Mouse (Mus musculus) NIH3T3 (cell line): ENCODE results near the gene Rhbdf1.

Source experiments
- DNase-seq: peaks from one replicate; pipeline ENCODE4 v3.0.0-alpha.2; 2012; ENCODE audit warnings: low read depth

The Rhbdf1 gene

DNA sequence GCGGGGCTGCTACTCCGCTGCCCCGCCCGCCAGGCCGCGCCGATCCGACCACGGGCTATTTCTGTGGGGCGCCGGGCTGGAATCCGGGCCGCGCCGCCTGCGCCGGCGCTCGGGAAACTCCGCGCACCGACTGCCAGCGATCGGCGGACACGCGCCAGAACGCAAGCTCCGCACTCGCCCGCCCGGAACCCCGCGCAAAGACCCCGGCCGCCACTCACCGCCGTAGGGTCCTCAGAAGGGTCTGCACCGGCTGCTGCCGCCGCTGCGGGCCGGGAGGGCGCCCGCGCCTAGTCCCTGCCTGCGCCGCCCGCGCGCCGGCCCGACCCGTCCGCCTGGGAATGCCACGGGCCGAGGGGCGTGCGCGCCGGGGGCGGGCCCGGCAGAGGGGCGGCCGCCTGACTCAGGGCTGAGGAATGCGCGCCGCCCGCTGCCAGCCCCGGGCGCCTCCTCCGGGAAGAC is at the start of gene Rhbdf1:
Gene Rhbdf1, minus strand, starts transcription at position 350 of the 459 bp plus-strand sequence.
- peak; percentile 84 for DNase-seq

DNA sequence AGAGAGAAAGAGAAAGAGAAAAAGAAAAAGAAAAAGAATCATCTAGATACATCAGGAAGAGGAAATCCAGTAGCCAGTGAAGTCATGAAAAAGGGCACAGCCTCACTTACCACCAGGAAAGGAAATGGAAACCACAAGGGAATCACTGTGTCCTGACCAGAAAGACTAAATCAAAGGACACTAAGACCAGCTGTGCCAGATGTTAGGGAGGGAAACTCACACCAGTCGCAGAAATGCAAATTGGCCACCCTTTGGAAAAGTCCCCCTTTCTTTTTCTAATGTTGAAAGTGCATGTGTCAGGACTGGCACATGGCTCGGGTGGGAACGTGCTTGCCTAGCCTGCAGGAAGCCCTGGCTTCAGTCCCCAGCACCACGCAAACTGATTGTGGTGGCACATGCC is 49.1 kb upstream of the Rhbdf1 start:
- no peak for DNase-seq

DNA sequence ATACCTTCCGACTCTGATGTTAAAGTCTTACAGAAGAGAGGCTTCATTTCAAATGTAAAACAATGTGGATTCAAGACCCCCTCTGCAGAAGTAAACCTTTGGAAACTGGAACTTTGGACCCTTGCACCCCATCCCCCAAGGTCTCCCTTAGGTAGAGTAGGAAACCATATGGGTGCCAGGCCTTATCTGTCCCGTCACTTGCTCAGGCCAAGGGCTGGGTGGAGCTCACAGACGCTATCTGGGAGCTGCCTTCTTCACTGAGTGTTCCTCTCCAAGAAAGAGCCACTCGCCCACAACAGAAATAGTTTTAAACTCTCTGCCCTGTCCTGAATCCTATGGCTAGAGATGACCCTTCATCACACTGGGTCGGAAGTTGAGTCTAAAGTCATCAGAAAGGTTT is 46.9 kb upstream of the Rhbdf1 start:
- DNase-seq: no peak

DNA sequence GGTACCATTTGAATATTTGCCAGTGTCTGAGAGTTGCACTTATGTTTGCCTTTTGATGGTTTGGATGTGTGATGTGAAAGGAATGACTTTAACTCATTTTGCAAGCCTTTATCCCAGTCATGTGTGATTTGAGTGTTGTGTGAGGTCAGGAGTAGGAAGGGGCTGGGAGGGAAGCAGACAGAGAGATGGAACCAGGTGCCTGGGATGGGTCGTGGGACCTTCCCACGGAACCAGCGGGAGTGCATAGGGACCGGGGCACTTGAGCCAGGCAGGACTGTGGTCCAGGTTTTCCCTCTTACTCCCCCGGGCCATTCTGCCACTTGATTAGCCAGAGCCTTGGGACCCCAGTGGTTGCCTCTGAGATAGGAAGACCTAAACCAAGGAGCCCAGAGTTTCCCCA is 45.9 kb upstream of the Rhbdf1 start:
- no peak for DNase-seq

DNA sequence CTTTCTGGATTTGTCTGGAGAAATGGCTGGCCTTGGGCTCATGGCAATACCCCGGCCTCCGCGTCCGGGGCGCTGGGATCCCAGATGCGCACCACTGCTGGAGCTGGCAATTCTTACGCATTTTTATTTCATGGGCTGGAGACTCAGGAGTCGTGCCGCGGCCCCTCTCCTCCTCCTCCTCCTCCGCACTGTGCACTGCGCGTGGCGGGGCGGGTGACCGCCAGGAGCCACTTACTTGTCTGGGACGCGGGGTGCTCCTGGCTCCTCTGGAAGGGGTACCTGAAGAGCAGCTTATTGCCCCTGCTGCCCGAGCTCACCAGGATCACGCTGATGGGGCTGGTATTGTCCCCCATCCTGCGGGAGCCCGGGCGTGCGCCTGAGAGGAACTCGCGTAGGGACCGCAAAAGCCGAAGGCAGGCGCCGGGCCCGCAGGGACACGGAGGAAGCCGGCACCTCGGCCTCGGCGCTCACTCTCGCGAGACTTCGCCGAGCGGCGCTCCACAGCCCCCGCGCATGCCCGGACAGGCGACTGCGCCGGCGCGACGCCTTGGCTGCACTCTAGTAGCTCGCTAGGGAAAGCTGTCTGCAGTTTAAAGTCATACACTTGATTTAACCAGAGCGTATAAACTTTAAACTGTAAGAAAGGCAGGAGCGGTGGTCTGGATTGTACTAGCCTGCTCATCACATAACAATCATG is 45.2 kb upstream of the Rhbdf1 start, which contains the start of gene Nprl3:
Gene Nprl3, minus strand, starts transcription at position 520 of the 697 bp plus-strand sequence.
- DNase-seq: peak; percentile 98

DNA sequence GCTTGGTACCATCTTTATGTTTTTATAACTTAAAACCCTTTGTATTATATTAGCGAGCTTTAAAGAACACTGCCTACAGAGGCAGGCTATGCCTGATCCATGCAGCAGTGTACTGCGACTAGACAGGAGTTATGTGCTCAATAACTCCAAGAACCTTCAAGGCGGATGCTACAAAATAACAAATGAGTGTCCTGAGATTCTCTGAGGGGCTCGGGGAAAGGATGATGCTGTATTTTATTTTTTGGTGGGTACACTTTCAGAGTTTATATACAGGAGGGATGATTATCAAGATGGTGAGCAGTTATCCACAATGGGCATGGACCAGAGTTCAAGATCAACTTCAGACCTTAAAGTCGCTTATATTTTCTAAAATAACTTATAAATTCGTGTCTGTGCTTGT is 44.7 kb upstream of the Rhbdf1 start:
- peak; percentile 20 for DNase-seq

DNA sequence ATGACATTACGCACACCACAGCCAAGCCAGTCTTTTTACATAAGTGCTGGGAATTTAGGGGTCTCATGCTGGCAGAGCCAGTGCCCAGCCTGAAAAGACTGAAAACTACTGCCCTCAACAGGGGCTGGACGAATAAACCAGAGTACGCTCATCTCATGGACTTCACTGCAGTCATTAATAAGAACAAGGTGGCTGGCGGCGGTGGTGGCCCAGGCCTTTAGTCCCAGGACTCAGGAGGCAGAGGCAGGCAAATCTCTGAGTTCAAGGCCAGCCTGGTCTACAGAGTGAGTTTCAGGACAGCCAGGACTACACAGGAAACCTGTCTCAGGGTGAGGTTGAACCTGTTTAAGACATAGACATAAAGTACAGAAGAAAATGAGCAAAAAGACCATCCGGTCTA is 44.1 kb upstream of the Rhbdf1 start:
- no peak for DNase-seq

DNA sequence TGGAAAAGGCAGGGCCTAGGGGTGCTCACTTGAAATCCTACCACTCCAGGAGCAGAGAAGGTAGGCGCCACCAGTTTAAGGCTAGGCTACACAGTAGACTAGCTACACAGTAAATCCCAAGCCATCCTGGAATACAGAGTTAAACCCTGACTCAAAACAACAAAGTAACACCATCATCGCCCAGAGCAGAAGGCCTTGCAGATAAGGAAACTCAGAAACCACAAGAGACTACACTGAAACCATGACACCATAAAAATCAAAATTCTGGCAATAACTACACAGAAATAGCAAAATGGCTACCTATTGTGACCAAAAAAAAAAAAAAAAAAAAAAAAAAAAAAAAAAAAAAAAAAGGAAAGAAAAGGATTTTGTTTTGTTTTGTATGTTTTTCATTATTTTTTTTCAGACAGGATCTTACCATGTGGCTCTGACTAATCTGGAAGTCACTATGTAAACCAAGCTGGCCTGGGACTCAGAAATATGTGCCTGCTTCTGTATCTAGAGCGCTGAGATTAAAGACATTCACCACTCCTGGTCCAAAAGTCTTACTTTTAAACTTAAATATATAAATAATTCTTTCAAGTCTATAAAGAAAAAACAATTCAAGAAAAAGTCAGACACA is 43.1 kb upstream of the Rhbdf1 start:
- peak; percentile 56 for DNase-seq

DNA sequence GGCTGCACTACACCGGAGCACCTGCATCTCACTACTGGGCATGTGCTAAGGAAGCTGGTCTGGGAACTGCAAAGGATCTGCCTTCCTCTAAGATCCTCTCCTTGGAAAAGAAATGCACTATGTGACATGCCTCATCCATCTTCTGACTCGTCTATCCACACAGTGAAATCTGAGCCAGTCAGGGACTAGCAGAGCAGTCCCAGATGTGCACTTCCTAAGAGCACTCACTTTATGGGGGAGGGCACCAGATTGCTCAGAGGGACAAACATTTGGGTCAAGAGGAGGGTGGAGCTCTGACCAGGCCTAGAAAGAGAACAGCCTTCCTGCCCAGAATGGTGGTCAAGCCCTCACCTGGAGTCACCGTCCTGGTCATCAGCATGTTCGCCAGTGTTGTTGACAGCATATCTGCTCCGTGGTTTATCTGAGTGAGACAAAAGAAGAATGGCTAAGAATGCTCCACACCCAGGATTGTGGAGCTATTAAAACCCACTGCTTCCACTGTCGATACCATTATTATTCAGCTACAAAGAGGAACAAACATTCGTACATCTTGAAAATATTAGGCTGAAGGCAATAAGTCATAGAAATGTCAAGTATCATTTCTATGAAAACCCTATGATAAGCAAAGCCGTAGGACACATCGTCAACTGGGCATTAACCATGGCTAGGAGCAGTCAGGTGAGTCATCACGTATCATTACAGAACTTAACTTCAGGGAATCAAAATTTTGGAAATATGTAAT is 40.7 kb upstream of the Rhbdf1 start:
- peak; percentile 90 for DNase-seq

DNA sequence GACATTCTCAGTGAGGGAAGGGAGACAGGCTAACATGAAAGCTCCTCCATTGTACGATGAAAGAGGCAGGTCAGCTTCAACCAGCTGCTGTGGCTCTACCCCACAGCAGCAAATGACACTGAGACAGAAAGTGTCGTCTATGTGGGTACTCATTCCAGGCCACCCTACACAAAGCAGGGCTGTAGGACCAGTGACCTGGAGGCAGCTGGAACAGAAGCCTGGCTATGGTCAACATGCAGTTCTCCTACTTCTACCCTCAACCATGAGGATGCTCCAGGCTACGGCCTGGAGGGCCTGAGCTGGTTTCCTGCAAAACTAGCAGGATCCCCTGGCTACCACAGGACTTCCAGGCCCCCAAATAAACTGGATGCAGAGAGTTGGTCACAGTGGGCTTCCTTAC is 34.5 kb upstream of the Rhbdf1 start:
- DNase-seq: no peak

DNA sequence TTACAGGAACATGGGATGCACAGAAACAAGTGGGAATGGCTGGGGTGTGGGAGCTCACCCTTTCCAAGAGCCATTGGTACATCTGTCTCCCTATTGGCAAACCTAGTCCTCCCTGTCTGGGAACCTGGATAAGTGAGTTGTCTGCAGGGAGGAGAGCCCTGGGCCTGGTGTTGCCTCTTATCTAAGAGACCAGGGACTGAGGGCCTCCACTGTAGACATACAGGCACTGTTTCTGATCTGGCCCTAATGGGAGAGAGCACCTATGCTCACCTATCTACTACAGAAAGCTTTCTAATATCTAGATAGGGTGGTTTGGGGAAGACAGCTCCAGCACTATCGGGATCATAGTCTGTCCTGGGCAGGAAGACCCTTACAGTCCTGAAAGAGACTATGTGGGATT is 34.0 kb upstream of the Rhbdf1 start:
- no peak for DNase-seq

DNA sequence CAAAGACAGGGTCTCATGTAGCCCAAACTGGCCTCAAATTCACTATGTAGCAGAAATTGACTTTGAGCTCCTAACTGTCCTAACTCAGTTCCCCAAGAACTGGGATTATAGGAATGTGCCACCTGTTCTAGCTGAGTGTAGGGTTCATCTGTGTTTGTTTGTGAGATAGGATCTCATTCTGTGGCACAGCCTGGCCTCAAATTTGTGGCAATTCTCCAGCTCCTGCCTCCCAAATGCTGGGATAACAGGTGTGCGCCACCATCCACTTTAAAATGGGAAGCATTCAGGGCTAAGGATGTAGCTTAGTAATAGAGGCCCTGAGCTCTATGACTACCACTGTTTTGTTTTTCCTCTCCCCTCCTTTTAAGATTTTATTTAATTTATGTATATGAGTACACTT is 31.0 kb upstream of the Rhbdf1 start:
- DNase-seq: no peak

DNA sequence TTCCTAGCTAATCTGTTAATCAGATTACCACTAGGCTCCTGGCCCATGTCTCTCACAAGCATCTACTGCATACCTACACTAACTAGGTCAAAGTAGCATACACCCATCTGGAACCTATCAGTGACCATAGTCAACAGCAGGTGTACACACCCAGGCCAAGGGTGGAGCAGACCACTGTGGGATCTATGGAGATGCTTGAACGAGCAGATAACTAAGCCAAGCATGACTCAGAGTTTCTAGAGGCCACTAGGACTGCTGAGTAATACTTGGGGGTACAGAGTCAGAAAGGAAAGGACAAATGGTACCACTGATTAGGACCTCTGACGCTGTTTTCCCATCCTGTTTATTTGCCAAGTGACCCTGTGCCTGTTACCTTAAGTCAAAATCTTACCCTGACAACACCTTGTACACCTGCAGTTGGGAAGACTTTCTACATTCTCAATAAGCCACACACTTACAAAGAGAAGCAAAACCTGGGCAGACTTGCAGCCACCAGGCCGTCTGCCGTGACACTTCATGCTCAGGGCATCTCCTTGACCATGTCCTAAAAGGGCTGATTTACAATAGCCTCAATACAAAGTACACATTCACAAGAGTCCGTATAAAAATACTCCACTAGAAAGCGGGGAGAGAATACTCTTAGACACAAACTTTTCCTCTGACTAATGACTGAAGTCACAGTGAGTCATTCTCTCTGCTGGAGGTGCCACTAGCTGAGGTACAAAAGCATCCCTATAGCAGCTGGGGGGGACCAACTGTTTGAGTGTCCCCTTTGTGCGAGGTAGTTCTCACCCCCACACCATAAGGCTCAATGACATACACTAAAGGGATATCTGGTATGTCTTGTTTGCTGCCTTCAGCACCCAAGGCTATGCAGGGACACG is 29.0 kb upstream of the Rhbdf1 start:
- DNase-seq: peak; percentile 48

DNA sequence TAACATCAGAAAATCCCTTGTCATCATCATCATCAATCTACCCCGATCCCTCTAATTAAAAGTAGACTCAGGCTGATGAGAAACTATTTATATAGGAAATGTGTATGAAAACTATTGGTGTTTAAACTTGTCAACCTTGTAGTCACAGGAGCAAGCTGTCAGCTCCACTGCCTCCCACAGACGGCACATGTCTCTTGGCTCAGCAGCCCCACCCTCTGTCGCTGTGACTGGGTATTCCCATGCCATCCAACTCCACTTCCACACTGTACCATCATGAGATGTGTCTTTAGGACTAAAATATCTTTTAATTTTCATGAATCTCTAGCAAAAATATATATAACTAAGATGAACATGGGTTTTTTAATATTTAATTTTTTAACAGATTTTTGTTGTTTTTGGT is 26.2 kb upstream of the Rhbdf1 start:
- DNase-seq: no peak

DNA sequence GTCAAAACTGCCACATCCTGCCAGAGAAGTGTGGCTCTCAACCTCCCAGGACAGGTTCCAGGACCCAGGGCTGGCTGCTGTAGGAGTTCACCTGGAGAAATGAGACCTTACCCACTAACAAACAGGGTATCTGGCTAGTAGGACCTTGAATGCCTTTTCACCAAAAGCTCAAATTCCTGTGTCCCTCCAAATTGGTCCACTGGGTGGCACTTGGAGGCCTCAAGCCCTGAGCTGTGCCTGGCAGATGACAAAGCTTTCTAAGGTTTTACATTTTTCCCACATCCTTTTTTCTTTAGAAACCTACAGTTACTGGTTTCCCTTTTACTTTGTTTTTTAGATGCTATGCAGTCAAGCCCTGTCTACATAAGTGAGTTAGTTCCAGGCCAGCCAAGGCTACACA is 25.0 kb upstream of the Rhbdf1 start:
- peak; percentile 58 for DNase-seq

DNA sequence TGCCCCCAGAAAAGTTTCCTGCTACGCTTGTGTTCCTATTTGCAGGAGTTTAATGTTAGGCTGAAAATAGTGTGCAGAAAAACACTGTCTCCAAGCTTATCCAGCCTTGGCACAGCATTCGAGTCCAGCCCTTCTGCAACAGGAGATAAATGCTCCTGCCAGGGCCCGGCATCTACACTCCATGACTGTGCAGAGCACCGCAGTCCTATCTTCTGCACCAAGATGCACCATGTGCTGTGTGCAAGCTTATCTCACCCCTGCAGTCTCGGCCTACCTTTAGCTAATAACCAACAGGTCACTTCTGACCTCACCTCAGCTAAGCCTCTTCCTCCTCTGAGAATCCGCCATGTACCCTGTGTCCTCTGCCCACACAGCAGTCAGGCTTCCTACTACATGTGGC is 23.5 kb upstream of the Rhbdf1 start:
- DNase-seq: no peak

DNA sequence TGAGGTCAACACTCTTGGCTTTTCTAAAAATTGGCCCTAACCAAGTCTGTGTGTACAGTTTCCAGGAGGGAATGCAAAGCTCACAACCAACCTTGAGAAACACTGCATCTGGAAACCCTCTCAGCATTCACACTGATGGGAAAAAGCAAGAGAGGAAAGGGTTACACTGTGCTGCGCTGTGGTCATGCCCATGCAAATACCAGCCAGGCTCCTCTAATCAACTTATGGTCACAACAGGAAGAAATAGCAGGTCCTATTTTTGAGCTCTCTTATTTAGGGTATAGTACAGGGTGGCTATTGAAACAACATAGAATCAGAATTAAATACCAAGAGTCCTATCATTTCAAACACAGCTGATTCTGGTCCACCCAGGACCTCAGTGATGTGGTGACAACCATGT is 22.5 kb upstream of the Rhbdf1 start:
- DNase-seq: no peak

DNA sequence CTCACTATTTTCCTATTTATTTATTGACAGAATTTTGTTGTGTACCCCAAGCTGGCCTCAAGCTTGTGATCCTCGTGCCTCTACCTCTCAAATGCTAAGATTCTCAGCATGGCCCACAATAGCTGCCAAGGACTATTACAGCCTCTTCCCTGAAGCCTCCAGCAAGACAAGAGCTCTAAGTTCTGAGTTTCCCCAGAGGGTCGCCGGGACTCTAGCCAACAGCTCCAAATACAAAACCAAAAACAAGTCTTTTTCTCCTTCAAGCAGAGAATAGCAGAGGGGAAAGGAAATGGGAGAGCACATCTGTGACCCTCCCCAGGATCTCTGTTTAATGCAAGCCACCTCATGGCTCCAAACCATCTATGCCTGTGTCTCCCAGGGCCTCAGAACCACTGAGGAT is 22.0 kb upstream of the Rhbdf1 start:
- no peak for DNase-seq

DNA sequence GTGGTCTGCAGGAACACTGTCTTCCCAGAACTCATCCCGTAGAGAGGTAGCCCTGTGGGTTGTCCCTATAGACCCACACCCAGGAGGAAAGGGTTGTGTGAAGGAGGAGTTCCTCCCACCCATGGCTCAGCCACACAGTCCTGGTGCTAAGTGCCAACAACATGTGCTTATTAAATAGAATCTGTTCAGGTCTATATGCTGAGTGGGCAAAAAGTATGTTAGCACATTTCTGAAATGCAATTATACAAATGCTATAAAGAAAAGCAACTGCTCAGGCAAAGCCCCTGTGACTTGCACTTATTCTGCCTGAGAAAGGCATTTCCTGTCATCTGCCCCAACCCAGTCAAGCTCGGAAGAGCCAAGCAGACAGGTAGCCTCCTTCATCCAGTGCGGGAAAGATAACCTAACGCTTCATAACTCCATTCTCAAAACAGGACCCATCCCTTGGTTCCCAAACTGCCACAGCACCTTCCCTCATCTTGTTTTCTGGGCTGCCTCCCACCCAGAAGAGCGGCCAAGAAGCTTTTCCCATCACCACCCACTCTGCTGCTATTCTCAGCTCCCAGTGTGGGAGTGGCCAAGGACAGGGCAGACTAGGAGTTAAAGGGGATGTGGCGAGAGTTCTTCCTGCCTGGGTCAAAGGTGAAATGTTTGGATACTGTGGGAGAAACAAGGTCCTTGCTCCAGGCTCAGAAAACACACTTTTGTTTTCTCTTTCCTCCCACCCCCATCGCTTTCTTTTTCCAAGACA is 21.3 kb upstream of the Rhbdf1 start:
- DNase-seq: no peak

DNA sequence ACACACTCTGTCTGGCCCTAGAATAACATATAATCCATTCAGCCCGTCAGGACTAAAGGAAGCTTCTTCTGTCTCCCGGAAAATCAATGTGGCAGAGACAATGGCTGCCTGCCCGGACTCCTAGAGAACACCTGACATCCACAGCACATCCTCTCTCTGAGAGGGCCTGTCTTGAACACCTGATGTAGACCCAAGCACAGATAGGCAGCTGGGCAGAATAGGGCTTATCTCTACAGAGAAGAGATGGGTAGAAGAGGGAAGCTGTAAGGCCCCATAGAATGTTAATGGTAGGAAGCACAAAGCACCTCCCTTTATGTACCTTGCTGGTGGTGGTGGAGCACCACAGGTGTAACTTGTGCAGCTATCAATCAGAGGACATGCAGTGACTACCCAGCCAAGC is 20.1 kb upstream of the Rhbdf1 start:
- no peak for DNase-seq

DNA sequence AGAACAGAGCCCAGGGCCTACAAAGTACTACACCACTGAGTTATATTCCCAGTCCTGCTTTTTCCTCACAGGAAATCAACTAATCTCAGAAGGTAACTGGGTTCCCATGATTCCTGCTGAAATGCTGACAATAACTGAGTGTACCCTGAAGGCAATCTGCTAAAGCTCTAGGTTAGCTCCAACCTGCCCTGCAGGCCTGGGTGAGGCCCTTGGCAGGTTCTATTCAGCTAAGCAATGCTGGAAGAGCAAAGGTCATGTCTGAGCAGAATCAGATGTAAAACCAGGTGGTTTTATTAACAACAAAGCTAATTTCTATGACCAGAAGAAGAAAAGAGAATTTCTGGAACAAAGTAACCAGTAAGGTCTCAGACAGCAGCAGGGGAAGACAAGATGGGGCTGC is 19.3 kb upstream of the Rhbdf1 start:
- DNase-seq: no peak
